Mouse (Mus musculus) intestine, embryonic 16.5 days (tissue): ENCODE measurements around the gene Hes3. TPM values are rescaled to one million over a fixed set of nuclear protein-coding genes. Genes with fewer than 3 reads are reported as not detected.
A peak's percentile ranks its signal among the peaks of the same experiment; 100 is the strongest.

Experiments used
- ATAC-seq: fragments of 200-750 bp; cut with Nextera tagmentation; 2 replicates; pipeline ENCODE4 v1.8.0; 2017; ENCODE audit warnings: moderate TSS enrichment, moderate library complexity
- H3K27ac ChIP-seq: fragments of 300-500 bp; sonication (generic); 2 replicates; pipeline ENCODE4 v1.5.1; 2014; ENCODE audit warnings: mild to moderate bottlenecking, low read length
- H3K27me3 ChIP-seq: fragments of 300-500 bp; sonication (generic); replicated peaks from 2 replicates; pipeline ENCODE4 v1.6.1; 2014; ENCODE audit warnings: low read length, control low read depth, mixed read lengths; ENCODE audit not compliant: control insufficient read depth, insufficient read depth
- H3K36me3 ChIP-seq: fragments of 300-500 bp; sonication (generic); 2 replicates; pipeline ENCODE4 v1.6.1; 2014; ENCODE audit warnings: low read length, control low read depth; ENCODE audit not compliant: control insufficient read depth, insufficient read depth
- H3K4me1 ChIP-seq: fragments of 300-500 bp; sonication (generic); 2 replicates; pipeline ENCODE4 v1.6.1; 2014; ENCODE audit warnings: low read length, control low read depth, mixed read lengths; ENCODE audit not compliant: control insufficient read depth, insufficient read depth
- H3K4me2 ChIP-seq: fragments of 300-500 bp; sonication (generic); 2 replicates; pipeline ENCODE4 v1.6.1; 2014; ENCODE audit warnings: low read depth, low read length, control low read depth
- H3K4me3 ChIP-seq: fragments of 300-500 bp; sonication (generic); 2 replicates; pipeline ENCODE4 v1.5.1; 2014; ENCODE audit warnings: mild to moderate bottlenecking, low read length
- H3K9ac ChIP-seq: fragments of 300-500 bp; sonication (generic); 2 replicates; pipeline ENCODE4 v1.6.1; 2014; ENCODE audit warnings: low read depth, low read length
- H3K9me3 ChIP-seq: fragments of 300-500 bp; sonication (generic); 2 replicates; pipeline ENCODE4 v1.6.1; 2016; ENCODE audit warnings: low read length, control low read depth; ENCODE audit not compliant: control insufficient read depth
- WGBS: fragments of 180-500 bp; shearing (Covaris S2); extraction: QIAGEN DNeasy Blood & Tissue Kit; methylation state at CpG from one replicate; pipeline ENCODE4 v1.1.7; 2014; 5-methylcytosine and 5-hydroxymethylcytosine counted together
- polyA plus RNA-seq: library from polyadenylated mRNA; unstranded; fragments of >200 nt; fragmentation: Nextera tagmentation; extraction: Ambion mirVana; gene quantifications from 2 replicates; pipeline ENCODE4 v1.2.1, GENCODE M21; 2015

Hes3 gene
- not detected in 2 replicates for polyA plus RNA-seq

- WGBS = 32% methylated on average over 6 of the region's 6 CpGs
- peaks cover 56% of the 10 kb centered on the region for H3K27me3 ChIP-seq
These were observed at the start of gene Hes3 for GRCm38 (mm10) chr4:152291562-152291961. Gene Hes3, minus strand, starts transcription at chr4:152291662.

GRCm38 (mm10) chr4:152340584-152341284 lies 49.3 kb upstream of the Hes3 start:
- peaks cover 40% of the 10 kb centered on the region for H3K27me3 ChIP-seq

More at GRCm38 (mm10) chr4:152291562-152291961, at the start of gene Hes3:
- H3K4me1 ChIP-seq = peaks cover 9% of the 10 kb centered on the region; the same call in 1 of the 2 replicates
- no peak within 1 kb of the TSS for H3K27ac ChIP-seq
- no peak for ATAC-seq
- peak within 1 kb of the TSS; percentile 24 for H3K4me3 ChIP-seq
- no peak within 1 kb of the TSS for H3K9ac ChIP-seq
- H3K9me3 ChIP-seq = no peaks in the 10 kb centered on the region
- H3K36me3 ChIP-seq = no peaks in the 10 kb centered on the region
- H3K4me2 ChIP-seq = peak within 1 kb of the TSS; percentile 46

GRCm38 (mm10) chr4:152339293-152339790 lies 47.9 kb upstream of the Hes3 start:
- Histone ChIP-seq H3K36me3 (peaks cover 3% of the 10 kb centered on the region), H3K9ac (peak overlapping the region; percentile 55), H3K27ac (no peak overlapping the region), H3K9me3 (no peaks in the 10 kb centered on the region), H3K4me3 (peak overlapping the region; percentile 55), H3K4me1 (peaks cover 25% of the 10 kb centered on the region), H3K4me2 (peak overlapping the region; percentile 96), H3K27me3 (peaks cover 40% of the 10 kb centered on the region)
- ATAC-seq = no peak
- WGBS = 2% methylated on average over 20 of the region's 26 CpGs

More at GRCm38 (mm10) chr4:152340584-152341284, 49.3 kb upstream of the Hes3 start:
- no peaks in the 10 kb centered on the region for H3K9me3 ChIP-seq
- no peak overlapping the region for H3K9ac ChIP-seq
- H3K36me3 ChIP-seq = no peaks in the 10 kb centered on the region
- H3K4me2 ChIP-seq = no peak overlapping the region
- no peak overlapping the region for H3K4me3 ChIP-seq
- peaks cover 36% of the 10 kb centered on the region for H3K4me1 ChIP-seq
- WGBS = 38% methylated on average over 15 of the region's 15 CpGs
- ATAC-seq = no peak; the same call in 1 of the 2 replicates
- H3K27ac ChIP-seq = no peak overlapping the region

GRCm38 (mm10) chr4:152338419-152339292 lies 47.2 kb upstream of the Hes3 start, which contains the start of gene Chd5:
Gene Chd5, plus strand, starts transcription at chr4:152338651.
- Histone ChIP-seq H3K4me2 (peak within 1 kb of the TSS; percentile 96), H3K27me3 (peaks cover 40% of the 10 kb centered on the region), H3K36me3 (peaks cover 9% of the 10 kb centered on the region), H3K27ac (no peak within 1 kb of the TSS), H3K9ac (peak within 1 kb of the TSS; percentile 55), H3K9me3 (no peaks in the 10 kb centered on the region), H3K4me1 (peaks cover 21% of the 10 kb centered on the region), H3K4me3 (peak within 1 kb of the TSS; percentile 55)
- WGBS = under 1% methylated on average over 54 of the region's 120 CpGs
- ATAC-seq = no peak

GRCm38 (mm10) chr4:152337772-152338171 lies 46.3 kb upstream of the Hes3 start:
- Histone ChIP-seq H3K4me1 (peaks cover 14% of the 10 kb centered on the region), H3K9me3 (no peaks in the 10 kb centered on the region), H3K4me2 (no peak overlapping the region), H3K9ac (no peak overlapping the region), H3K27me3 (peaks cover 40% of the 10 kb centered on the region), H3K4me3 (no peak overlapping the region), H3K36me3 (peaks cover 15% of the 10 kb centered on the region), H3K27ac (no peak overlapping the region)
- 34% methylated on average over 6 of the region's 6 CpGs for WGBS
- no peak for ATAC-seq

GRCm38 (mm10) chr4:152333587-152333986 lies 42.1 kb upstream of the Hes3 start:
- Histone ChIP-seq H3K27me3 (peaks cover 15% of the 10 kb centered on the region), H3K27ac (no peak overlapping the region), H3K36me3 (peaks cover 37% of the 10 kb centered on the region), H3K4me2 (no peak overlapping the region), H3K4me1 (peaks cover 3% of the 10 kb centered on the region; the same call in 1 of the 2 replicates), H3K9ac (no peak overlapping the region), H3K4me3 (no peak overlapping the region), H3K9me3 (no peaks in the 10 kb centered on the region)
- WGBS = 95% methylated on average over 12 of the region's 12 CpGs
- no peak for ATAC-seq

- H3K4me1 ChIP-seq = 0 out of 2 replicates have a peak, but pooled peaks cover under 1% of the 10 kb centered on the region
- no peak overlapping the region for H3K4me3 ChIP-seq
- no peak overlapping the region for H3K9ac ChIP-seq
- no peak overlapping the region for H3K27ac ChIP-seq
- 30% methylated on average over 2 of the region's 2 CpGs for WGBS
- peaks cover 37% of the 10 kb centered on the region for H3K36me3 ChIP-seq
- ATAC-seq = peak; percentile 62
- H3K27me3 ChIP-seq = peaks cover 10% of the 10 kb centered on the region
- no peak overlapping the region for H3K4me2 ChIP-seq
- no peaks in the 10 kb centered on the region for H3K9me3 ChIP-seq
These were observed 41.5 kb upstream of the Hes3 start for GRCm38 (mm10) chr4:152332952-152333351.

- peaks cover 28% of the 10 kb centered on the region for H3K36me3 ChIP-seq
- H3K9me3 ChIP-seq = no peaks in the 10 kb centered on the region
- no peak overlapping the region for H3K27ac ChIP-seq
- no peak for ATAC-seq
- WGBS = 84% methylated on average over 6 of the region's 6 CpGs
- peaks cover 16% of the 10 kb centered on the region for H3K4me1 ChIP-seq
- no peaks in the 10 kb centered on the region for H3K27me3 ChIP-seq
- no peak overlapping the region for H3K9ac ChIP-seq
- no peak overlapping the region for H3K4me2 ChIP-seq
- no peak overlapping the region for H3K4me3 ChIP-seq
These were observed 37.2 kb upstream of the Hes3 start for GRCm38 (mm10) chr4:152328691-152329090.

GRCm38 (mm10) chr4:152326543-152326942 lies 35.1 kb upstream of the Hes3 start:
- Histone ChIP-seq H3K4me1 (peaks cover 16% of the 10 kb centered on the region), H3K4me2 (peak overlapping the region; percentile 73), H3K27ac (no peak overlapping the region), H3K9ac (peak overlapping the region; percentile 99), H3K36me3 (peaks cover 22% of the 10 kb centered on the region), H3K4me3 (peak overlapping the region; percentile 99), H3K27me3 (no peaks in the 10 kb centered on the region), H3K9me3 (no peaks in the 10 kb centered on the region)
- ATAC-seq = no peak
- under 1% methylated on average over 11 of the region's 11 CpGs for WGBS
